8 mouse cellular contexts compared by ENCODE assay signal in the genomic region with DNA sequence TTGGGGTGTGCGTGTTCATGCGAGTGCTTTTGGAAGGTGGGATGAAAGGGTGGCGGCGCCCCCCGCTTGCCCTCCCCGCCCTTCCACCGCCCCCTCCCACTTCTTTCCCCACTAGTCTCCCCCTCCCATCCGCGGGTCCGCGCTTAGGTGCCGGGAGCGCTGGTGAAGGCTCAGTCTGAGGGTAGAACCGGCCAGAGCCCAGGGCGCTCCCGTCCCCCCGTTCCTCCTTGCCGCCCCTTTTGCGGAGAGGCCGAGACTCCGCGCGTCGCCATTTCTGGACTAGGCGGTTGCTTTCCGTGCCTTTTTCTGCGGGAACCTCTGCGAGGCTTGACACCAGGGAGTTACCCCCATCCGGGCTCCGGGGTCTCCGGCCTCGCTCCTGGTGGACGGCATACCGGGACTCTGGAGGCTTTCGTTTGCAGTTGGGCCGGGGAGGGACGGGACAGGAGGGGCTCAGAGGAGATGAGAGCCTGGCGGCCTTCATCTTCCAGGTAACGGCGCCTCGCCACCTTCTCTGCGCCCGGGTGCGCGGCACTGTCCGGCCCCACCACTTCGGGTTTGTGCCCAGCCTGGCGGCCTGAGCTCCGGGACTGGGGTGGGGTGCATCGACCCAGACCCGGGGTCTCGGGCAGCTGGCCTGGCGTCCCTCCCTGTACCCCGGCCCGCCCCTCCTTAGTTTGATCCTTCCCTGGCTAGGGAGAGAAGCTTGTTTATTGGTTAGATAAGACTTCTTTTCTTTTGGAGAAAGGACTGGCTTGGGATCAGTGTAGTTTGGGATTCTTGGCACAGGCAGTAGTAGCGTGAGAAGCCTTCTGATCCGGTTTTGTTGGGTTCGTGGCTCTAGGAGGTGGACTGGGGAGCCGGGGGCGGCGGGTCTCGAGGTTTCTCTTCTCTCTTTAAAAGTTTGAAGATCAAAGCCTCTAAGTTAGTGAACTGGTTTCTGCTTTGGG. TPM values are rescaled to one million over a fixed set of nuclear protein-coding genes. Genes with fewer than 3 reads are reported as not detected.
A peak's percentile ranks its signal among the peaks of the same experiment; 100 is the strongest.
DNase-seq lines count a peak whose midpoint lies in the region; ATAC-seq lines count a peak whose summit lies in the region.

No protein-coding gene starts in this region.

- intact Hi-C loops in heart, postnatal 10 days (cut with DNase I) = loop anchor here (5.0 kb wide), 2 partner anchors 169 to 474 kb away; no protein-coding TSS in a partner anchor

- peak overlapping the region; percentile 97 for H3K9ac ChIP-seq in limb, embryonic 13.5 days

- H3K9me3 ChIP-seq in limb, embryonic 13.5 days = no peaks in the 10 kb centered on the region

- DNase-seq in CD4-positive, CD25-positive, alpha-beta regulatory T cell, adult 2 months (ENCODE audit: low read depth, low spot score) = peak; percentile 38
- peak; percentile 45 for DNase-seq in urinary bladder, adult 2 months (ENCODE audit: low spot score)
- no peak for DNase-seq in urinary bladder, postnatal 10 days (ENCODE audit: low spot score)
- DNase-seq in heart, postnatal 10 days = peak; percentile 50 to 58
- DNase-seq in naive thymus-derived CD4-positive, alpha-beta T cell, adult 2 months (ENCODE audit: low read depth) = peak; percentile 50
- peak; percentile 23 for DNase-seq in urinary bladder, postnatal 25 days (ENCODE audit: low spot score)

- under 1% methylated on average over 59 of the region's 62 CpGs for WGBS in limb, embryonic 13.5 days

- peak overlapping the region; percentile 85 for H3K4me3 ChIP-seq in limb, embryonic 13.5 days

- ATAC-seq in CD4-positive, CD25-positive, alpha-beta regulatory T cell, adult 4 months = no peak
- ATAC-seq in limb, embryonic 13.5 days (ENCODE audit: low FRiP score, low read depth) = 0 out of 2 replicates have a peak, but pooled peaks have one; percentile 12

- no peaks in the 10 kb centered on the region for H3K27me3 ChIP-seq in limb, embryonic 13.5 days

- peaks cover 13% of the 10 kb centered on the region for H3K36me3 ChIP-seq in limb, embryonic 13.5 days

- H3K27ac ChIP-seq in limb, embryonic 13.5 days = peak overlapping the region; percentile 100

- peak overlapping the region; percentile 88 for H3K4me2 ChIP-seq in limb, embryonic 13.5 days (replicated peaks)

- peaks cover 64% of the 10 kb centered on the region for H3K4me1 ChIP-seq in limb, embryonic 13.5 days

RNA-seq across cellular contexts. Expression of gene Axin2, which starts 1.6 kb away (rescaled TPM):
- polyA plus RNA-seq in CD4-positive, CD25-positive, alpha-beta regulatory T cell, adult 4 months (2017; shearing (Covaris generic)) = 10 to 100 TPM in 1 of 2 experiments, 1 to 10 TPM in 1; 4.4 to 10.5 TPM
- 11.3 and 12.4 TPM in 2 replicates for polyA plus RNA-seq in urinary bladder, adult 2 months (2012; rRNA removed)
- total RNA-seq in heart, postnatal 10 days (2021) = 1 to 10 TPM; 5.4 to 6.0 TPM
- 18.1 and 19.7 TPM in 2 replicates for polyA plus RNA-seq in limb, embryonic 13.5 days (2015; fragmentation: Nextera tagmentation; extraction: Ambion mirVana)
